Mouse (Mus musculus): Measurements from ENCODE around the gene Chchd6.

DNA sequence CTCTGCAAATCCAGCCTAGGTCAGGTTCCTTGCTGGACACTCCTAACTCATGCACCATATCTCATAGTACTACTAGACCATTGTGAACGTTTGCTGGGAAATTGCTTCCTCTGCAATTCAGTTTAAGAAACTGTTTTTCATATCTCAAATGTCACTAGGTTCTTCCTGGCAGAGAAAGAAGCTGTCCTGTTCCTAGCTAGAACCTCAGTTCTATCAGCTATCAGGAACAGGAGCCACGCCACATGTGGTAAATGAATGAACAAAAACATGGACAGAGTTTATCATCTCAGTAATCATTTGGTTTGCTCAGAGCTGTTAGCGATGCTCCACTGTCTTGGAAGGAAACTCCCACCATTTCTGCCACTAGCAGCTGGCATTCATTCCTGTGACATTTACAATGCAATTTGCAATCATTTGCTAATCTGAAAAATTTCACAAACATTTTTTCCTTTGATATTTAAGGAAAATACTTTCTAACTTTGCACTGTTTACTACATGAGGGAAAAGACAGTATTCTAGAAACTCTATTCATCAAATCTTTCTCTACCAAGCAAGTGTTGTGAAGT, 179.3 kb downstream of the Chchd6 start:
- TF ChIP-seq CTCF (IDR thresholded peaks at IDR 0.05; ENCODE audit: control insufficient read depth, insufficient read depth, insufficient read length) = no peak
- TF ChIP-seq MYOG (IDR thresholded peaks at IDR 0.05; ENCODE audit: control insufficient read depth, extremely low read depth, insufficient read length) = no peak
- no peak for TF ChIP-seq CEBPB (IDR thresholded peaks at IDR 0.05; ENCODE audit: low read depth)

Data from C2C12 (cell line).